Mouse (Mus musculus): ENCODE results near the gene Gm11939. TPM values are rescaled to one million over a fixed set of nuclear protein-coding genes. Genes with fewer than 3 reads are reported as not detected.

The Gm11939 gene
- polyA plus RNA-seq, 1 experiment from 2014 or later = not detected

DNA sequence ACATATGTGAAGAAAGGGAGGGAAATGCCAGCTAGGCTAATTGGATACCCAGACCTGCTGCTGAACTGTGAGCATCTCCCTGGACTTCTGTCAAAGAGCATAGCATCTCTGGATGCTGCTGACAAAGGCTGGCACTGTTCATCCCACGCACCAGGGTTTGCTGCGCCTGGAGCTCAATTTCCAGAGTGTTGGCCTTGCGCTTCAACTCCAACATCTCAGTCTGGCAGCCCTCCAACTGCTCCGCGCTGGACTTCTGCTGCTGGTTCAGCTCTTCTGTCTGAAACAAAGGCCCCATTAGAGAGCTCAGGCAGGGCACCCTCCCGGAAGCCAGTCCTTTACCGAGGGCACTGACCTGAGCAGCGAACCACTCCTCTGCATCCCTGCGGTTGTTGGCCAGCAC lies 19.5 kb downstream of the Gm11939 start:
- 57% methylated on average over 9 of the region's 9 CpGs for WGBS
- H3K27ac ChIP-seq (ENCODE audit: low read depth, low read length) = no peak overlapping the region
- H3K27me3 ChIP-seq (ENCODE audit: control insufficient read depth, insufficient read depth, low read length) = no peaks in the 10 kb centered on the region
- no peaks in the 10 kb centered on the region for H3K9me3 ChIP-seq (ENCODE audit: control insufficient read depth, low read length)
- no peak overlapping the region for H3K4me3 ChIP-seq (ENCODE audit: low read depth, low read length)
- no peak for ATAC-seq (ENCODE audit: low read depth)
- no peaks in the 10 kb centered on the region for H3K36me3 ChIP-seq (ENCODE audit: control insufficient read depth, insufficient read depth, low read length)
- no peak overlapping the region for H3K9ac ChIP-seq (replicated peaks; ENCODE audit: low read depth, low read length)
- H3K4me1 ChIP-seq (ENCODE audit: control insufficient read depth, insufficient read depth, low read length) = no peaks in the 10 kb centered on the region
- H3K4me2 ChIP-seq (ENCODE audit: low read depth, low read length) = no peak overlapping the region

DNA sequence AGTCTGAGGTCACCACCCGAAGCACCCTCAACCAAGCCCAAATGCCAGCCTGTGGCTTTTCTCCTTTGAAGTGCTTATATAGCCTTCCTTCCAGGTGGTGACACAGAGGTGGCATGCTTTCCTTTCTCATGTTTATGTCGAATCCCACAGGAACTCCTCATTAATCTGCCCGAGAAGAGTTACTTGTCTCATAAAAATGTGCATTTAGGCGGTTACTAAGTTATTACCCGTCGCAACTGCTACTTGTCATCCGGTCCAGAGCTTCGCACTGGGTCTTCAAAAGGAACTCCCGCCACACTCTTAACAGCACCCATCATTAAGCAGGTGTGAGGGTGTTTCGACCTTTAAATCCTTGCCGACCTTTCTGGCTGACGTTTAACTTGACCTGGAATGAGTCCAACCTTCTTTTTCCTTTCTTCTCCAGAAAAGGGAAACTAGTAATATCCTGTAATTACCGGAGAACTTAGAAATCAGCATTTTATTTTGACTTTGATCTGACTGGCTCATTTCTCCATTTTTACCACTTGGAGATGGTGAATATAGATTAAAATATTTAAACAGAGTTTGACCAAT lies 37.9 kb downstream of the Gm11939 start, which contains the start of gene Krt39:
Gene Krt39, minus strand, starts transcription at position 51 of the 573 bp plus-strand sequence.
- Histone ChIP-seq H3K4me1 (ENCODE audit: control insufficient read depth, insufficient read depth, low read length) (no peaks in the 10 kb centered on the region), H3K36me3 (ENCODE audit: control insufficient read depth, insufficient read depth, low read length) (no peaks in the 10 kb centered on the region), H3K4me3 (ENCODE audit: low read depth, low read length) (no peak within 1 kb of the TSS), H3K9me3 (ENCODE audit: control insufficient read depth, low read length) (no peaks in the 10 kb centered on the region), H3K9ac (replicated peaks; ENCODE audit: low read depth, low read length) (no peak within 1 kb of the TSS), H3K27ac (ENCODE audit: low read depth, low read length) (no peak within 1 kb of the TSS), H3K27me3 (ENCODE audit: control insufficient read depth, insufficient read depth, low read length) (no peaks in the 10 kb centered on the region), H3K4me2 (ENCODE audit: low read depth, low read length) (no peak within 1 kb of the TSS)
- ATAC-seq (ENCODE audit: low read depth) = no peak
- WGBS = 77% methylated on average over 13 of the region's 13 CpGs

DNA sequence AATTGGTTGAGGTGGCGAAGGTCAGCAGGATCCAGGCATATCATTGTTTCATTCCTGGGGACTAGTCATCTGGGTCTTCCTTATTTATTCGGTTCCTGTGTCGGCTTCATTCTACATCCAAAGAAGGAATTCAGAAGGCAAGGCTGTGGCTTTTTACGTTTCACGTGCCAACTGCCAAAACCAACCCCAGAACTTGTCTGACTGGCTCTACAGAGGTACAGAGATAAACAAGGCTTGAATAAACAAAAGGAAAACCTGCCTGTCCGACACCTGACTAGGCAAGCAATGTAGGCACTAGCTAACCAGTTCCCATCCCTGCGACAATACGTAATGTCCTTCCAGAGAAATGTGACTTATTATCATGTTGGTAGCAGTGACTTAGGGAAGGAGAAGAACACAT lies 45.2 kb downstream of the Gm11939 start:
- Histone ChIP-seq H3K27me3 (ENCODE audit: control insufficient read depth, insufficient read depth, low read length) (no peaks in the 10 kb centered on the region), H3K36me3 (ENCODE audit: control insufficient read depth, insufficient read depth, low read length) (no peaks in the 10 kb centered on the region), H3K9me3 (ENCODE audit: control insufficient read depth, low read length) (no peaks in the 10 kb centered on the region), H3K27ac (ENCODE audit: low read depth, low read length) (no peak overlapping the region), H3K9ac (replicated peaks; ENCODE audit: low read depth, low read length) (no peak overlapping the region), H3K4me3 (ENCODE audit: low read depth, low read length) (no peak overlapping the region), H3K4me2 (ENCODE audit: low read depth, low read length) (no peak overlapping the region), H3K4me1 (ENCODE audit: control insufficient read depth, insufficient read depth, low read length) (no peaks in the 10 kb centered on the region)
- ATAC-seq (ENCODE audit: low read depth) = no peak
- WGBS = 91% methylated on average over 8 of the region's 8 CpGs

Other genes starting within 250 kb of the Gm11939 start
- 0.45 and 0.79 TPM in 2 replicates for gene Krt25, start 236.5 kb downstream of the Gm11939 start, polyA plus RNA-seq (2014; fragmentation: Nextera tagmentation; extraction: Ambion mirVana)
- 0.10 and 0.29 TPM in 2 replicates for gene Krt26, start 221.5 kb downstream of the Gm11939 start, polyA plus RNA-seq (2014; fragmentation: Nextera tagmentation; extraction: Ambion mirVana)
- 0.43 TPM in 1 of 2 replicates, not detected in the other for gene Krt27, start 208.4 kb downstream of the Gm11939 start, polyA plus RNA-seq (2014; fragmentation: Nextera tagmentation; extraction: Ambion mirVana)
- 0.24 and 0.32 TPM in 2 replicates for gene Krt28, start 184.6 kb downstream of the Gm11939 start, polyA plus RNA-seq (2014; fragmentation: Nextera tagmentation; extraction: Ambion mirVana)
- 33.7 and 39.7 TPM in 2 replicates for gene Krt10, start 170.1 kb downstream of the Gm11939 start, polyA plus RNA-seq (2014; fragmentation: Nextera tagmentation; extraction: Ambion mirVana)
- gene Krt12, start 137.2 kb downstream of the Gm11939 start, polyA plus RNA-seq (2014; fragmentation: Nextera tagmentation; extraction: Ambion mirVana) = not detected in 2 replicates
- gene Krt20, start 121.3 kb downstream of the Gm11939 start, polyA plus RNA-seq (2014; fragmentation: Nextera tagmentation; extraction: Ambion mirVana) = 0.13 TPM in 2 replicates
- 0.22 TPM in 1 of 2 replicates, not detected in the other for gene Krt23, start 66.3 kb downstream of the Gm11939 start, polyA plus RNA-seq (2014; fragmentation: Nextera tagmentation; extraction: Ambion mirVana)
- not detected in 2 replicates for gene Krt39, start 38.1 kb downstream of the Gm11939 start, polyA plus RNA-seq (2014; fragmentation: Nextera tagmentation; extraction: Ambion mirVana)
- gene Krt40, start 16.3 kb downstream of the Gm11939 start, polyA plus RNA-seq (2014; fragmentation: Nextera tagmentation; extraction: Ambion mirVana) = not detected in 2 replicates
- not detected in 2 replicates for gene Krtap3-3, start 8.6 kb downstream of the Gm11939 start, polyA plus RNA-seq (2014; fragmentation: Nextera tagmentation; extraction: Ambion mirVana)
- not detected in 2 replicates for gene Krtap3-2, start 2.6 kb downstream of the Gm11939 start, polyA plus RNA-seq (2014; fragmentation: Nextera tagmentation; extraction: Ambion mirVana)
- not detected in 2 replicates for gene Krtap3-1, start 7.2 kb upstream of the Gm11939 start, polyA plus RNA-seq (2014; fragmentation: Nextera tagmentation; extraction: Ambion mirVana)
- not detected in 2 replicates for gene Krtap1-5, start 21.6 kb upstream of the Gm11939 start, polyA plus RNA-seq (2014; fragmentation: Nextera tagmentation; extraction: Ambion mirVana)
- not detected in 2 replicates for gene Krtap1-4, start 24.2 kb upstream of the Gm11939 start, polyA plus RNA-seq (2014; fragmentation: Nextera tagmentation; extraction: Ambion mirVana)
- not detected in 2 replicates for gene Krtap1-3, start 31.9 kb upstream of the Gm11939 start, polyA plus RNA-seq (2014; fragmentation: Nextera tagmentation; extraction: Ambion mirVana)
- gene Krtap9-3, start 38.6 kb upstream of the Gm11939 start, polyA plus RNA-seq (2014; fragmentation: Nextera tagmentation; extraction: Ambion mirVana) = not detected in 2 replicates
- not detected in 2 replicates for gene Gm11938, start 43.8 kb upstream of the Gm11939 start, polyA plus RNA-seq (2014; fragmentation: Nextera tagmentation; extraction: Ambion mirVana)
- not detected in 2 replicates for gene Gm11937, start 50.7 kb upstream of the Gm11939 start, polyA plus RNA-seq (2014; fragmentation: Nextera tagmentation; extraction: Ambion mirVana)
- not detected in 2 replicates for gene Krtap2-4, start 55.4 kb upstream of the Gm11939 start, polyA plus RNA-seq (2014; fragmentation: Nextera tagmentation; extraction: Ambion mirVana)
- gene Gm11562, start 61.0 kb upstream of the Gm11939 start, polyA plus RNA-seq (2014; fragmentation: Nextera tagmentation; extraction: Ambion mirVana) = not detected in 2 replicates
- not detected in 2 replicates for gene Krtap4-1, start 68.8 kb upstream of the Gm11939 start, polyA plus RNA-seq (2014; fragmentation: Nextera tagmentation; extraction: Ambion mirVana)
- gene Krtap4-2, start 75.6 kb upstream of the Gm11939 start, polyA plus RNA-seq (2014; fragmentation: Nextera tagmentation; extraction: Ambion mirVana) = not detected in 2 replicates
- gene Krtap4-7, start 84.6 kb upstream of the Gm11939 start, polyA plus RNA-seq (2014; fragmentation: Nextera tagmentation; extraction: Ambion mirVana) = not detected in 2 replicates
- not detected in 2 replicates for gene Gm11555, start 90.8 kb upstream of the Gm11939 start, polyA plus RNA-seq (2014; fragmentation: Nextera tagmentation; extraction: Ambion mirVana)
- not detected in 2 replicates for gene Gm11563, start 99.5 kb upstream of the Gm11939 start, polyA plus RNA-seq (2014; fragmentation: Nextera tagmentation; extraction: Ambion mirVana)
- gene Krtap4-6, start 106.5 kb upstream of the Gm11939 start, polyA plus RNA-seq (2014; fragmentation: Nextera tagmentation; extraction: Ambion mirVana) = not detected in 2 replicates
- gene Gm14190, start 131.3 kb upstream of the Gm11939 start, polyA plus RNA-seq (2014; fragmentation: Nextera tagmentation; extraction: Ambion mirVana) = not detected in 2 replicates
- gene Gm14180, start 174.8 kb upstream of the Gm11939 start, polyA plus RNA-seq (2014; fragmentation: Nextera tagmentation; extraction: Ambion mirVana) = not detected in 2 replicates
- gene Gm11595, start 213.4 kb upstream of the Gm11939 start, polyA plus RNA-seq (2014; fragmentation: Nextera tagmentation; extraction: Ambion mirVana) = not detected in 2 replicates
- not detected in 2 replicates for gene Krtap4-8, start 221.2 kb upstream of the Gm11939 start, polyA plus RNA-seq (2014; fragmentation: Nextera tagmentation; extraction: Ambion mirVana)
- gene Krtap4-9, start 225.7 kb upstream of the Gm11939 start, polyA plus RNA-seq (2014; fragmentation: Nextera tagmentation; extraction: Ambion mirVana) = not detected in 2 replicates
- not detected in 2 replicates for gene Gm11596, start 234.0 kb upstream of the Gm11939 start, polyA plus RNA-seq (2014; fragmentation: Nextera tagmentation; extraction: Ambion mirVana)
- not detected in 2 replicates for gene Gm11569, start 239.5 kb upstream of the Gm11939 start, polyA plus RNA-seq (2014; fragmentation: Nextera tagmentation; extraction: Ambion mirVana)
- gene Gm11554, start 245.0 kb upstream of the Gm11939 start, polyA plus RNA-seq (2014; fragmentation: Nextera tagmentation; extraction: Ambion mirVana) = not detected in 2 replicates